Mouse (Mus musculus) lung, embryonic 16.5 days (tissue): ENCODE results near the gene Shq1. TPM values are rescaled to one million over a fixed set of nuclear protein-coding genes. Genes with fewer than 3 reads are reported as not detected.

ENCODE experiments used
- ATAC-seq: fragments of 200-750 bp; cut with Nextera tagmentation; 2 replicates; pipeline ENCODE4 v1.8.0; 2017; ENCODE audit warnings: low read depth, mild to moderate bottlenecking, moderate library complexity
- H3K27ac ChIP-seq: fragments of 300-500 bp; sonication (generic); 2 replicates; pipeline ENCODE4 v1.5.1; 2014; ENCODE audit warnings: mild to moderate bottlenecking, control low read depth, low read length
- H3K27me3 ChIP-seq: fragments of 300-500 bp; sonication (generic); 2 replicates; pipeline ENCODE4 v1.6.1; 2014; ENCODE audit warnings: low read depth, low read length, mixed read lengths; ENCODE audit not compliant: control insufficient read depth, insufficient read depth
- H3K36me3 ChIP-seq: fragments of 300-500 bp; sonication (generic); 2 replicates; pipeline ENCODE4 v1.6.1; 2014; ENCODE audit warnings: low read length; ENCODE audit not compliant: control insufficient read depth, insufficient read depth
- H3K4me1 ChIP-seq: fragments of 300-500 bp; sonication (generic); replicated peaks from 2 replicates; pipeline ENCODE4 v1.6.1; 2014; ENCODE audit warnings: low read length, mixed read lengths; ENCODE audit not compliant: control insufficient read depth, insufficient read depth
- H3K4me2 ChIP-seq: fragments of 300-500 bp; sonication (generic); 2 replicates; pipeline ENCODE4 v1.6.1; 2014; ENCODE audit warnings: low read depth, low read length, control low read depth
- H3K4me3 ChIP-seq: fragments of 300-500 bp; sonication (generic); 2 replicates; pipeline ENCODE4 v1.5.1; 2014; ENCODE audit warnings: mild to moderate bottlenecking, low read length, control low read depth
- H3K9ac ChIP-seq: fragments of 300-500 bp; sonication (generic); 2 replicates; pipeline ENCODE4 v1.6.1; 2014; ENCODE audit warnings: low read length, control low read depth
- H3K9me3 ChIP-seq: fragments of 300-500 bp; sonication (generic); 2 replicates; pipeline ENCODE4 v1.6.1; 2016; ENCODE audit warnings: low read length; ENCODE audit not compliant: control insufficient read depth
- WGBS: fragments of 180-500 bp; shearing (Covaris S2); extraction: QIAGEN DNeasy Blood & Tissue Kit; methylation state at CpG from one replicate; pipeline ENCODE4 v1.1.7; 2014; 5-methylcytosine and 5-hydroxymethylcytosine counted together
- polyA plus RNA-seq: library from polyadenylated mRNA; unstranded; fragments of >200 nt; fragmentation: Nextera tagmentation; extraction: Ambion mirVana; gene quantifications from 2 replicates; pipeline ENCODE4 v1.2.1, GENCODE M21; 2015

The Shq1 gene
- polyA plus RNA-seq, 1 experiment from 2014 or later = 15.8 TPM

DNA sequence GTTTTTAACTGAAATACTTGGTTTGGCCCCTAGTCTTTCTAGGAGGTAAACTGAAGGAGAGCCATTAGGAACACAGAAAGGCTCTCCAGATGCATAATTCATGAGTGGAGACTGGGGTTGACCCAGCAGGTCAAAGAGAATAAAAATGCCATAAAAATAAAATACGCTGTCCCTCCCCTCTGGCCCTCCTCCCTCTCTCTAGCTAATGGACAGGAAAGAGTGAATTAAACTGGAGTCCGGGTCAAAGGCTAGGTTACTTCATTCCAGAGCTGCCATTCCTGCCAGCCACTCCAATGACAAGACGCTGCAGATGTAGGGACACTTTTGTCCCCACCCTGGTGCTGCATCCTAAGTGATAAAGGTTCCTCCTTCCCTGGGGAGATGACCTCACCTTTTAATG, 145.5 kb downstream of the Shq1 start:
- 28% methylated on average over 3 of the region's 3 CpGs for WGBS
- no peak overlapping the region for H3K9ac ChIP-seq
- ATAC-seq = no peak

DNA sequence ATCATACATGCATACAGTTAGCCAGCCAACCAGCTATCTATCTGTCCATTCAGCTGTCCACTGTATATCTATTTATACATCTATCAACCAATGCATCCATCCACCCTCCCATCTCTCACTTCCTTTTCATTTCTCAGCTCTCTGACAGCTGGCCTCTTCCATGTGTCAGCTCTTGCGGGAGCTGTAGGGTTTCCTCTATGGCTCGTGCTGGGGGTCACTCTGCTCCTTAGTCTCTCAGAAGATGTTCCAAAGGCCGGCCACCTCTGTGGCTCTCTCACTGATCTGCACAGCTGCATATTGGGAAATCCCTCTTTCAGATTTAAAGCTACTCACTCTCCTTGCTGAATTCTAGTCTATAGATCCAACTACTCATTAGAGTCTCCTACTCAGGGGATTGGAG, 148.5 kb downstream of the Shq1 start:
- H3K4me2 ChIP-seq = no peak overlapping the region
- H3K9ac ChIP-seq = no peak overlapping the region
- H3K9me3 ChIP-seq = no peaks in the 10 kb centered on the region
- ATAC-seq = peak; percentile 66
- no peaks in the 10 kb centered on the region for H3K36me3 ChIP-seq
- no peaks in the 10 kb centered on the region for H3K27me3 ChIP-seq
- peaks cover 13% of the 10 kb centered on the region for H3K4me1 ChIP-seq
- no peak overlapping the region for H3K27ac ChIP-seq
- H3K4me3 ChIP-seq = no peak overlapping the region
- WGBS = 44% methylated on average over 3 of the region's 3 CpGs

More for the DNA sequence above, 145.5 kb downstream of the Shq1 start:
- Histone ChIP-seq H3K27me3 (no peaks in the 10 kb centered on the region), H3K27ac (no peak overlapping the region), H3K9me3 (no peaks in the 10 kb centered on the region), H3K4me3 (no peak overlapping the region), H3K36me3 (no peaks in the 10 kb centered on the region), H3K4me1 (peaks cover 13% of the 10 kb centered on the region), H3K4me2 (no peak overlapping the region)

DNA sequence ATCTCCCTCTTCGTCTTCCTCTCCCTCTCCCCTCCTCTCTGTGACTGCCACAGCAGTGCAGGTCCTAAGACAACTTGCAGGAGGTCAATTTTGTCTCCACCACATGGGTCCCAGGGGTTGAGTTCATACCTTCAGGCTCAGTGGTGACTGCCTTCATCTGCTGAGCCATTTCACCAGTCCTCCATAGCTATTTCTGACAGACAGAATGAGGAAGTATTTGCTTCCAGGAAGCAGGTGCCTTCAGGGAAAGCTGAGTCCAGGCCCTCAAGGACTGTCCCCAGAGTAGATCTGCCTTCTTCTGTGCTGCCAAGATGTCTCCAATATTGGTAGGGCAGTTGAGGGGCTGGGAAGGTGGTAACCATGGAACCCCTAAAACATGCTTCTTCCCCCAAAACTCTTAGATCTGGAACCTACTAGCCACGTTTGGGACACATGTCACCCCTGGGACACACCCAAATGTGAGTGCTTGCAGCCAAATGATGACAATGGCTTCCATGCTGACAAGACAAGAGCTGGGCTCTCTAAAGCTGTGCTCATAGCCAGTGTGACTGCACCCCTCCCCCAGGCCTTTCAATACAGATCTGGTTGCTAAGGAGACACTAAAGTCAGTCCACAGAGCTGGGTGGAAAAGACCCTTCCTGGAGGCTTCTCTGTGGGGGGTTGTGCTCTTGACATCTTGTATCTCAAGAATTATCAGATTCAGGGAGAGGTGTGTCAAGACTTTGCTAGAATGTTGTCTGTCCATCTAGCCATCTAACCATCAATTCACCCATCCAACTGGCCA, 149.2 kb downstream of the Shq1 start:
- no peak for ATAC-seq
- Histone ChIP-seq H3K27me3 (no peaks in the 10 kb centered on the region), H3K36me3 (no peaks in the 10 kb centered on the region), H3K4me3 (no peak overlapping the region), H3K27ac (no peak overlapping the region), H3K9me3 (no peaks in the 10 kb centered on the region), H3K4me2 (no peak overlapping the region), H3K9ac (no peak overlapping the region), H3K4me1 (peaks cover 13% of the 10 kb centered on the region)
- 76% methylated on average over 2 of the region's 2 CpGs for WGBS

DNA sequence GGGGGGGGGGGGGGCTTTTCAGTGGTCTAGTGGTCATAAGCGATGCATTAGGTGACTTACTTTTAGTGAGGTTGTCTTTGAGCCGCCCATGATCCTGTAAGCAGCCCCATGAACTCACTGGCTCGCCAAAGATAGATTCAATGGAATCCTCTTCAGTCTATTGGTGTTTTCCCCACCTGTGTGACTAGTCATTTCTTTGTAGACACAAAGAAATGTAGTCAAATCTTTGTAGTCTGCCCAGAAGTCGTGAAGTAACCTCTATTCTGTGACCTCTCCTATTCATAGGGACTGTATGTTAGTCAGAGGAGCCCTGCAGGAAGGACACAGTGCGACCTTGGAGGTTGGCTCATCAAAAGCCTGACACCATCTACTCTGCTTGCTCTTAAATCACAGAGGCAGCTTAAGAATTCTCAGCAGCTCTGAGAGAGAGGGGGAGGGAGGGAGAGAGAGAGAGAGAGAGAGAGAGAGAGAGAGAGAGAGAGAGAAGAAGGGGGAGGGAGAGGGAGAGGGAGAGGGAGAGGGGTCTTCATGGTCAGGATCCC, 150.3 kb downstream of the Shq1 start:
- no peaks in the 10 kb centered on the region for H3K9me3 ChIP-seq
- no peak overlapping the region for H3K9ac ChIP-seq
- no peak overlapping the region for H3K4me2 ChIP-seq
- peaks cover 5% of the 10 kb centered on the region for H3K4me1 ChIP-seq
- H3K27me3 ChIP-seq = no peaks in the 10 kb centered on the region
- H3K27ac ChIP-seq = no peak overlapping the region
- no peak overlapping the region for H3K4me3 ChIP-seq
- no peaks in the 10 kb centered on the region for H3K36me3 ChIP-seq
- WGBS = 69% methylated on average over 5 of the region's 5 CpGs
- ATAC-seq = no peak

DNA sequence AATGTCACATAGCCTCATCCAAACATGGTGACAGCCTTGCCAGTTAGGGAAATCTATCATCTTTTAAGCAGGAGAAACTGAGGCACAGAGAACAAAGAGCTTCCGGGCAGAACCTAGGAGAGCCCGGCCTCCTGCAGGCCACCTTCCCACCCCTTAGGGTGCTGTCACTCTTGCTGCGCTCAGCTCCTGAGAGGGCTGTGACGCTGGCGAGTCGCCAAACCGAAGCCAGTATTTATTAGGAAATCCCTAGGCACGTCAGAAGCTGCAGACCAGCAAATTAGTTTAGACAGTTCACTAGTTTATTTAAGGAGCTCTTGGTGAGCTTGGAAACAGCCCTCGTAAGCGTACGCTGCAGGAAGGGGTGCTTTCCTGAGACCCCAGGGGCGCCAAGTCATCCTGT, 151.1 kb downstream of the Shq1 start:
- ATAC-seq = peak; percentile 60; the same call in 1 of the 2 replicates

More for the DNA sequence above, 151.1 kb downstream of the Shq1 start:
- Histone ChIP-seq H3K9me3 (no peaks in the 10 kb centered on the region), H3K27ac (no peak overlapping the region), H3K9ac (no peak overlapping the region), H3K4me3 (no peak overlapping the region), H3K4me1 (peaks cover 5% of the 10 kb centered on the region), H3K36me3 (no peaks in the 10 kb centered on the region), H3K27me3 (no peaks in the 10 kb centered on the region), H3K4me2 (no peak overlapping the region)
- 37% methylated on average over 12 of the region's 12 CpGs for WGBS

Other genes with a start within 250 kb of the Shq1 start
- 2.2 and 3.0 TPM in 2 replicates for gene Gxylt2, start 33.6 kb upstream of the Shq1 start, polyA plus RNA-seq
- gene Ppp4r2, start 162.5 kb upstream of the Shq1 start, polyA plus RNA-seq = 12.1 and 13.8 TPM in 2 replicates